Mouse (Mus musculus): Measurements from ENCODE around the gene Ap1m1.

- TF ChIP-seq POLR2A (IDR thresholded peaks at IDR 0.05; ENCODE audit: extremely low read depth, insufficient read depth, low read length) (no peak), CTCF (IDR thresholded peaks at IDR 0.05; ENCODE audit: low read depth, low read length) (no peak)
Measured at GRCm38 (mm10) chr8:72267106-72267505, 27.3 kb downstream of the Ap1m1 start.

Data from liver, adult 2 months (tissue).